Mouse (Mus musculus) brown adipose tissue, adult 24 weeks (tissue): ENCODE measurements around the gene Mtnr1a. TPM values are rescaled to one million over a fixed set of nuclear protein-coding genes. Genes with fewer than 3 reads are reported as not detected.

ENCODE experiments used
- H3K27ac ChIP-seq: fragments of 200-500 bp; replicated peaks from 2 replicates; pipeline ENCODE4 v1.5.1; 2012; ENCODE audit warnings: low read depth, mild to moderate bottlenecking, low read length
- H3K4me1 ChIP-seq: fragments of 200-500 bp; 2 replicates; pipeline ENCODE4 v1.6.1; 2012; ENCODE audit warnings: low read length, mixed read lengths; ENCODE audit not compliant: control insufficient read depth, insufficient read depth, insufficient read length
- H3K4me3 ChIP-seq: fragments of 200-500 bp; 2 replicates; pipeline ENCODE4 v1.5.1; 2012; ENCODE audit warnings: low read depth, mild to moderate bottlenecking, low read length, moderate library complexity; ENCODE audit not compliant: insufficient read depth
- polyA plus RNA-seq: library from polyadenylated mRNA; stranded (reverse); fragments of >200 nt; gene quantifications from 2 replicates; pipeline ENCODE4 v1.2.4, GENCODE M21; 2012; ENCODE audit not compliant: missing spikeins, insufficient read depth, insufficient read length

Gene Mtnr1a
- not detected in 2 replicates for polyA plus RNA-seq

- no peak within 1 kb of the TSS for H3K4me3 ChIP-seq
- H3K27ac ChIP-seq = no peak within 1 kb of the TSS
- H3K4me1 ChIP-seq = no peaks in the 10 kb centered on the region
Measured at GRCm38 (mm10) chr8:45068759-45069386, at the start of gene Mtnr1a. Mtnr1a (plus strand) TSS chr8:45069137.

- no peak overlapping the region for H3K4me3 ChIP-seq
- no peak overlapping the region for H3K27ac ChIP-seq
- no peaks in the 10 kb centered on the region for H3K4me1 ChIP-seq
Measured at GRCm38 (mm10) chr8:45019241-45019640, 49.7 kb upstream of the Mtnr1a start.

- Histone ChIP-seq H3K4me3 (no peak overlapping the region), H3K4me1 (no peaks in the 10 kb centered on the region), H3K27ac (no peak overlapping the region)
Measured at GRCm38 (mm10) chr8:45021171-45021570, 47.8 kb upstream of the Mtnr1a start.

- Histone ChIP-seq H3K27ac (no peak overlapping the region), H3K4me3 (no peak overlapping the region), H3K4me1 (no peaks in the 10 kb centered on the region)
Measured at GRCm38 (mm10) chr8:45021911-45022665, 46.8 kb upstream of the Mtnr1a start.

- no peak overlapping the region for H3K27ac ChIP-seq
- H3K4me3 ChIP-seq = no peak overlapping the region
Measured at GRCm38 (mm10) chr8:45028081-45028497, 40.8 kb upstream of the Mtnr1a start.

GRCm38 (mm10) chr8:45038350-45038749 is 30.6 kb upstream of the Mtnr1a start:
- no peak overlapping the region for H3K27ac ChIP-seq
- H3K4me1 ChIP-seq = no peaks in the 10 kb centered on the region
- no peak overlapping the region for H3K4me3 ChIP-seq

More at GRCm38 (mm10) chr8:45028081-45028497, 40.8 kb upstream of the Mtnr1a start:
- no peaks in the 10 kb centered on the region for H3K4me1 ChIP-seq

- no peak overlapping the region for H3K4me3 ChIP-seq
- no peaks in the 10 kb centered on the region for H3K4me1 ChIP-seq
- H3K27ac ChIP-seq = no peak overlapping the region
Measured at GRCm38 (mm10) chr8:45044160-45044559, 24.8 kb upstream of the Mtnr1a start.

- no peak overlapping the region for H3K4me3 ChIP-seq
- H3K27ac ChIP-seq = no peak overlapping the region
- no peaks in the 10 kb centered on the region for H3K4me1 ChIP-seq
Measured at GRCm38 (mm10) chr8:45050451-45050850, 18.5 kb upstream of the Mtnr1a start.

GRCm38 (mm10) chr8:45051236-45051635 is 17.7 kb upstream of the Mtnr1a start:
- Histone ChIP-seq H3K4me1 (no peaks in the 10 kb centered on the region), H3K27ac (no peak overlapping the region), H3K4me3 (no peak overlapping the region)

- H3K27ac ChIP-seq = no peak overlapping the region
- no peak overlapping the region for H3K4me3 ChIP-seq
Measured at GRCm38 (mm10) chr8:45052205-45052604, 16.7 kb upstream of the Mtnr1a start.

GRCm38 (mm10) chr8:45052618-45053017 is 16.3 kb upstream of the Mtnr1a start:
- no peaks in the 10 kb centered on the region for H3K4me1 ChIP-seq
- H3K4me3 ChIP-seq = no peak overlapping the region
- H3K27ac ChIP-seq = no peak overlapping the region

More at GRCm38 (mm10) chr8:45052205-45052604, 16.7 kb upstream of the Mtnr1a start:
- H3K4me1 ChIP-seq = no peaks in the 10 kb centered on the region

GRCm38 (mm10) chr8:45055500-45055899 is 13.4 kb upstream of the Mtnr1a start:
- Histone ChIP-seq H3K4me1 (no peaks in the 10 kb centered on the region), H3K4me3 (no peak overlapping the region), H3K27ac (no peak overlapping the region)

GRCm38 (mm10) chr8:45056810-45057209 is 12.1 kb upstream of the Mtnr1a start:
- Histone ChIP-seq H3K27ac (no peak overlapping the region), H3K4me3 (no peak overlapping the region), H3K4me1 (no peaks in the 10 kb centered on the region)

GRCm38 (mm10) chr8:45060083-45060482 is 8.9 kb upstream of the Mtnr1a start:
- H3K27ac ChIP-seq = no peak overlapping the region
- H3K4me1 ChIP-seq = no peaks in the 10 kb centered on the region
- no peak overlapping the region for H3K4me3 ChIP-seq

GRCm38 (mm10) chr8:45062311-45062710 is 6.6 kb upstream of the Mtnr1a start:
- H3K4me3 ChIP-seq = no peak overlapping the region
- H3K27ac ChIP-seq = no peak overlapping the region
- H3K4me1 ChIP-seq = no peaks in the 10 kb centered on the region
